ENCODE assay signal across 8 mouse cellular contexts in the genomic region with DNA sequence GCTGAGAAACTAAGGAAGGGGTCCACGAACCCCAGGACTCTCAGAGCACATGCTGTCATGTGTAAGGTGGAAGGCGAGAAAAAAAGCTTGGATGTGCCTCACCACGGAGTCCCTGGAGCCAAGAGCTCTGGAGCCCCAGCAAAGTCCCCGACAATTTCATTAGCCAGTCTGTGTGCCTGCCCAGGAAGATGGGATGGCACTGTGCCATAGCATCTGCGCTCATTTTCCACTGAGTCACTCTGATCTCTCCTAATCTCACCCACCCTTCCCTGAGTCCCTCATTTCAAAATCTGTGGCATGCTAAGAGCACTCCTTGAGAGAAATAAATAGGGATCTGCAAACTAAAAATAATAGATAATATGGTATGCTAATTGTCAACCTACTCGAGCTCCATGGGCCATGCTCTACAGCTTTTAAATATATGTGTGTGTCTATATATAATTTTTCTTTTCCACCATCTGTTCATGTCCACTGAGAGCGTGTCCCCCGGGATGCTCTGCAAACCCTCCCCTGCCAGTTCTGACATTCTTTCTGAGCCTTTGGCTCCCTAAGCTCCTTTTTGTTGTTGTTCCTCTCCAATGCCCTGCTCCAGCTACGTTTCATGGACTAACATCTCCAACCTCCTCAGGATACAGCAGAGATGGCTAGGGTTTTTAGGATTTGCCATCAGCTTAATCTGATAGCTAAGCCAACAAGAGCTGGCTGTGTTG.
A peak's percentile ranks its signal among the peaks of the same experiment; 100 is the strongest.
DNase-seq lines count a peak whose midpoint lies in the region; ATAC-seq and TF ChIP-seq lines count a peak whose summit lies in the region.

No protein-coding gene starts in this region.

- ATAC-seq in midbrain, embryonic 11.5 days (ENCODE audit: low FRiP score), result no peak
- peak; percentile 78 for ATAC-seq in midbrain, embryonic 16.5 days
- ATAC-seq in liver, postnatal 0 days, result no peak

- no peak for TF ChIP-seq EP300 in liver, postnatal 0 days (IDR thresholded peaks at IDR 0.05; ENCODE audit: low read depth)

- H3K4me2 ChIP-seq in midbrain, embryonic 11.5 days, result no peak overlapping the region
- no peak overlapping the region for H3K4me2 ChIP-seq in midbrain, embryonic 16.5 days (ENCODE audit: low read length)
- no peak overlapping the region for H3K4me2 ChIP-seq in liver, postnatal 0 days (ENCODE audit: low read depth, low read length)

- WGBS in midbrain, embryonic 11.5 days, result 48% methylated on average over 9 of the region's 9 CpGs
- 60% methylated on average over 9 of the region's 9 CpGs for WGBS in midbrain, embryonic 10.5 days
- WGBS in midbrain, embryonic 16.5 days, result 34% methylated on average over 9 of the region's 9 CpGs
- WGBS in liver, postnatal 0 days (ENCODE audit: insufficient replicate concordance), result 64% methylated on average over 9 of the region's 9 CpGs

- no peaks in the 10 kb centered on the region for H3K9me3 ChIP-seq in midbrain, embryonic 11.5 days (ENCODE audit: control insufficient read depth, low read length)
- no peaks in the 10 kb centered on the region for H3K9me3 ChIP-seq in midbrain, embryonic 10.5 days (replicated peaks)
- H3K9me3 ChIP-seq in midbrain, embryonic 16.5 days (replicated peaks; ENCODE audit: control insufficient read depth, low read length, poor library complexity, severe bottlenecking), result no peaks in the 10 kb centered on the region
- no peaks in the 10 kb centered on the region for H3K9me3 ChIP-seq in liver, postnatal 0 days (ENCODE audit: low read length)

- H3K4me1 ChIP-seq in midbrain, embryonic 11.5 days (ENCODE audit: control insufficient read depth, insufficient read depth, low read length), result no peaks in the 10 kb centered on the region
- peaks cover 5% of the 10 kb centered on the region for H3K4me1 ChIP-seq in midbrain, embryonic 10.5 days
- peaks cover 3% of the 10 kb centered on the region; the same call in 1 of the 2 replicates for H3K4me1 ChIP-seq in midbrain, embryonic 16.5 days (ENCODE audit: control insufficient read depth, insufficient read depth, low read length)
- no peaks in the 10 kb centered on the region for H3K4me1 ChIP-seq in liver, postnatal 0 days (ENCODE audit: insufficient read depth)

- H3K27me3 ChIP-seq in midbrain, embryonic 11.5 days (ENCODE audit: control insufficient read depth, insufficient read depth, low read length), result no peaks in the 10 kb centered on the region
- no peaks in the 10 kb centered on the region for H3K27me3 ChIP-seq in midbrain, embryonic 10.5 days (ENCODE audit: low read depth, poor library complexity, severe bottlenecking)
- no peaks in the 10 kb centered on the region for H3K27me3 ChIP-seq in midbrain, embryonic 16.5 days (ENCODE audit: control insufficient read depth, insufficient read depth, low read depth, low read length)
- H3K27me3 ChIP-seq in liver, postnatal 0 days (ENCODE audit: insufficient read depth, low read length), result no peaks in the 10 kb centered on the region

- DNase-seq in adrenal gland, adult 2 months, result peak; percentile 16
- DNase-seq in adrenal gland, postnatal 14 days, result no peak
- DNase-seq in midbrain, embryonic 11.5 days (ENCODE audit: low spot score, missing footprints), result peak; percentile 66
- no peak for DNase-seq in midbrain, embryonic 10.5 days (ENCODE audit: low spot score)
- peak; percentile 72 for DNase-seq in layer of hippocampus, adult 11-12 months (ENCODE audit: low spot score)
- no peak for DNase-seq in liver, postnatal 0 days
- no peak for DNase-seq in urinary bladder, postnatal 25 days (ENCODE audit: low spot score)

- no peak overlapping the region for H3K4me3 ChIP-seq in midbrain, embryonic 11.5 days (ENCODE audit: low read depth, low read length)
- no peak overlapping the region for H3K4me3 ChIP-seq in midbrain, embryonic 10.5 days
- H3K4me3 ChIP-seq in midbrain, embryonic 16.5 days (ENCODE audit: low read depth, low read length), result no peak overlapping the region
- H3K4me3 ChIP-seq in liver, postnatal 0 days (ENCODE audit: low read depth, low read length), result no peak overlapping the region

- H3K36me3 ChIP-seq in midbrain, embryonic 11.5 days (ENCODE audit: control insufficient read depth, insufficient read depth, low read length), result no peaks in the 10 kb centered on the region
- no peaks in the 10 kb centered on the region for H3K36me3 ChIP-seq in midbrain, embryonic 10.5 days
- H3K36me3 ChIP-seq in midbrain, embryonic 16.5 days (ENCODE audit: control insufficient read depth, insufficient read depth, low read length), result no peaks in the 10 kb centered on the region
- H3K36me3 ChIP-seq in liver, postnatal 0 days (replicated peaks; ENCODE audit: insufficient read depth, low read length), result no peaks in the 10 kb centered on the region

- H3K9ac ChIP-seq in midbrain, embryonic 11.5 days (ENCODE audit: low read length), result no peak overlapping the region
- H3K9ac ChIP-seq in midbrain, embryonic 16.5 days (ENCODE audit: low read depth, low read length), result no peak overlapping the region
- no peak overlapping the region for H3K9ac ChIP-seq in liver, postnatal 0 days (replicated peaks)

- no peak for TF ChIP-seq CTCF in liver, postnatal 0 days (IDR thresholded peaks at IDR 0.05; ENCODE audit: low read depth)

- H3K27ac ChIP-seq in midbrain, embryonic 11.5 days (ENCODE audit: low read depth, low read length), result no peak overlapping the region
- H3K27ac ChIP-seq in midbrain, embryonic 10.5 days (replicated peaks), result no peak overlapping the region
- 0 out of 2 replicates have a peak overlapping the region, but pooled peaks have one; percentile 20 for H3K27ac ChIP-seq in midbrain, embryonic 16.5 days (ENCODE audit: low read length)
- no peak overlapping the region for H3K27ac ChIP-seq in liver, postnatal 0 days (ENCODE audit: low read depth)

Comparison
In these comparisons a context has a peak if more than half of its experiments do, and no peak if none do; other contexts are left out.
1. DNase-seq: peak in adrenal gland, adult 2 months (single experiment), midbrain, embryonic 11.5 days (single experiment) and layer of hippocampus, adult 11-12 months (single experiment); none in adrenal gland, postnatal 14 days (single experiment), midbrain, embryonic 10.5 days (single experiment), liver, postnatal 0 days (single experiment) and urinary bladder, postnatal 25 days (single experiment).